Mouse (Mus musculus) erythroblast, embryonic 14.5 days (primary cell): ENCODE results near the gene Kif26b.

Experiments
- GATA1 ChIP-seq: IDR thresholded peaks from 2 replicates; pipeline ENCODE4 v1.6.1; 2012; ENCODE audit warnings: low read length, inconsistent platforms, mixed read lengths
- TAL1 ChIP-seq: IDR thresholded peaks from 3 replicates; pipeline ENCODE4 v1.6.1; 2012; ENCODE audit warnings: low read length, inconsistent platforms, mixed read lengths

GRCm38 (mm10) chr1:178832571-178832970 is 303.6 kb downstream of the Kif26b start:
- TF ChIP-seq GATA1 (no peak), TAL1 (no peak)
